Mouse (Mus musculus): ENCODE measurements around the gene Acsm3. TPM values are rescaled to one million over a fixed set of nuclear protein-coding genes. Genes with fewer than 3 reads are reported as not detected.
"Not testable (repeated sequence)": the region's sequence is repeated elsewhere in the genome, so short reads cannot be mapped to it uniquely, and the experiment has no call there.

The Acsm3 gene
- total RNA-seq (2021) = not detected
- long read RNA-seq, experiment 1 = 0 reads
- long read RNA-seq, experiment 2 = 0 reads

DNA sequence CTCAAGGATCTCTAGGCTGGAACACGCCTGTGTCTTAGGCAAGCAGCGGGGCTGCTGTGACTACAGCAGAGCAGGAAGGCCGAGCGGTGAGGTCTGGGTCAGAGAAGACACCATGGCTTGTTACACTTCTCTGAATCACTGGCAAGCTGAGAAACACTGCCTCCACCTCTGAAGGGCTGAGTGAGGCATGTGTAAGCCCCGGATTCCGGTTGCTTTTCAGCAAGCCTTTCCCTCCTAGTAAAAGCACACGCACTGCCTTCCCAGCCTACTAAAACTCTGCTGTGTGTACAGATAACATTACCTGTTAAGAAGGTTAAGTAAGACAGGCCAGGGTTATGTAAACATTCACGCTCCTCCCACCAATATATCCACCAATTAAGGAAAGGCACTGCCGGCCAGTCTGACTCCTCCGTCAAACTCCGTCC is at the start of gene Acsm3:
Gene Acsm3 (plus strand): TSS at position 397 of the 425 bp plus-strand sequence.
- DNase-seq (ENCODE audit: extremely low spot score in 1 of 2, low spot score in 2 of 2) = no peak
- intact Hi-C loops (cut with DNase I) = no loop called here
- Histone ChIP-seq H3K27ac (no peak within 1 kb of the TSS), H3K4me3 (no peak within 1 kb of the TSS)
- TF ChIP-seq CTCF (IDR thresholded peaks at IDR 0.05) = no peak

DNA sequence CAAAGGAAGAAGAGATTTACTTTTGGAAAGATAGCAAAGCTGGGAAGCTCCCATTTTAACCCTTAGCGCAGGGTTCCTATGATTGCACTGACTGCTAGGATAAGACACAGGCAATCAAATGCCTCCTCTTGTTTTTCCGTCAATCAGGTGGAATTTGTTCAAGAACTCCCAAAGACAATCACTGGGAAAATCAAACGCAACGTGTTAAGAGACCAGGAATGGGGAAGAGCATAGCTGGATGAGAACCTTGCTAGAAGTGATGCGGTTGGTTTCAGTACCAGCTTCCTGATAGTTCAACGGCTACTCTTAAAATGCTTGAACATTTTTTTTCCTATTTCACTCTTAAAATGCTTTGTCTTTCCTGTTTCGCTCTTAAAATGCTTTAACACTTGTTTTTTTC is 46.6 kb upstream of the Acsm3 start:
- H3K27ac ChIP-seq = no peak overlapping the region
- H3K4me3 ChIP-seq = no peak overlapping the region
- TF ChIP-seq CTCF (IDR thresholded peaks at IDR 0.05) = no peak
- DNase-seq (ENCODE audit: extremely low spot score in 1 of 2, low spot score in 2 of 2) = no peak
- intact Hi-C loops (cut with DNase I) = no loop called here

- intact Hi-C loops (cut with DNase I) = loop anchor here (5.0 kb wide), 2 partner anchors 72 to 177 kb away; partner anchors contain the start of genes Dcun1d3, Eri2, Lyrm1 and Rexo5
- DNase-seq (ENCODE audit: extremely low spot score in 1 of 2, low spot score in 2 of 2) = peak; percentile 95 to 98
- Histone ChIP-seq H3K27ac (peak within 1 kb of the TSS; percentile 90), H3K4me3 (peak within 1 kb of the TSS; percentile 95)
- TF ChIP-seq CTCF (IDR thresholded peaks at IDR 0.05) = peak; percentile 69
Observed at GRCm38 (mm10) chr7:119720253-119720946, 40.3 kb upstream of the Acsm3 start, which contains the start of gene Thumpd1. Gene Thumpd1 (minus strand): TSS chr7:119720798.

GRCm38 (mm10) chr7:119720947-119721310 is 39.8 kb upstream of the Acsm3 start:
- no peak for TF ChIP-seq CTCF (IDR thresholded peaks at IDR 0.05)
- DNase-seq (ENCODE audit: extremely low spot score in 1 of 2, low spot score in 2 of 2) = no peak
- Histone ChIP-seq H3K27ac (peak overlapping the region; percentile 90), H3K4me3 (peak overlapping the region; percentile 95)
- intact Hi-C loops (cut with DNase I) = loop anchor here (5.0 kb wide), 2 partner anchors 71 to 176 kb away; partner anchors contain the start of genes Dcun1d3, Eri2, Lyrm1 and Rexo5

DNA sequence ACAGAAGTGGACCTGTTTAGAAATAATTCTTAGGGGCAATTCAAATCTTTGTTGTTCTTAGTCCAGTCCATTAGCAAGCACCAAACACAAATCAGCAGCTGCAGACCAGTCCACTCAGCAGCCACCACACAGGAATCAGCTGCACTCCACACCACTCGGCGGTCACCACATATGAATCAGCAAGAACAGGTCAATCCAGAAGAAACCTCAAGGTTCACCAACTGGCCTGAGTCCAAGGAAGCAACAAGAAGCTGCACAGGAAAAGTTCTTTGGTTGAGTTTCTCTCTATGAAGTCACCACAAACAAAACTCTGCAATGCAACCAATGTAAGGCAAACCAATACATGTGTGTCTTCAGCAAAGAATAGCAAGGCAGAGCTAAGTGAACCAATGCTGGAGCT is 33.1 kb upstream of the Acsm3 start:
- Histone ChIP-seq H3K4me3 (no peak overlapping the region), H3K27ac (peak overlapping the region; percentile 21; the same call in 1 of the 2 replicates)
- intact Hi-C loops (cut with DNase I) = no loop called here
- no peak for TF ChIP-seq CTCF (IDR thresholded peaks at IDR 0.05)
- no peak for DNase-seq (ENCODE audit: extremely low spot score in 1 of 2, low spot score in 2 of 2)

DNA sequence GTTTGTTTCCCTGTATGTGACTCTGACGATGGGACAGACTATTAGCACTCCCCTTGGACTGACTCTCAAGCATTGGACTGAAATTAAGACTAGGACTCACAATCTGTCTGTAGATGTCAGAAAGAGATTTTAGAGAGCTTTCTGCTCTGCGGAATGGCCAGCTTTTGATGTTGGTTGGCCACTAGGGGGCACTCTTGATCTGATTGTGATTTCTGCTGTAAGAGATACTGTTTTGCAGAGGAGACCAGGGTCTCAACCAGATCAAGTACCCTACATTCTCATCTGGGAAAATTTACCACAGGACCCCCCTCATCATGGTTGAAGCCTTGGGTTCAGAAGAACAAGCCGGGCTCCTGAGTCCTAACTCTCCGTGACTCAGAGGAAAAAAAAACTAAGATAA is 29.5 kb upstream of the Acsm3 start:
- intact Hi-C loops (cut with DNase I); H3K4me3 ChIP-seq; DNase-seq (ENCODE audit: extremely low spot score in 1 of 2, low spot score in 2 of 2): not testable (repeated sequence)
- H3K27ac ChIP-seq = peak overlapping the region; percentile 50; the same call in 1 of the 2 replicates
- peak; percentile 25 for TF ChIP-seq CTCF (IDR thresholded peaks at IDR 0.05)

- no peak overlapping the region for H3K4me3 ChIP-seq
- no peak for DNase-seq (ENCODE audit: extremely low spot score in 1 of 2, low spot score in 2 of 2)
- TF ChIP-seq CTCF (IDR thresholded peaks at IDR 0.05) = no peak
- intact Hi-C loops (cut with DNase I) = no loop called here
- no peak overlapping the region for H3K27ac ChIP-seq
Observed at GRCm38 (mm10) chr7:119738877-119739276, 21.8 kb upstream of the Acsm3 start.

DNA sequence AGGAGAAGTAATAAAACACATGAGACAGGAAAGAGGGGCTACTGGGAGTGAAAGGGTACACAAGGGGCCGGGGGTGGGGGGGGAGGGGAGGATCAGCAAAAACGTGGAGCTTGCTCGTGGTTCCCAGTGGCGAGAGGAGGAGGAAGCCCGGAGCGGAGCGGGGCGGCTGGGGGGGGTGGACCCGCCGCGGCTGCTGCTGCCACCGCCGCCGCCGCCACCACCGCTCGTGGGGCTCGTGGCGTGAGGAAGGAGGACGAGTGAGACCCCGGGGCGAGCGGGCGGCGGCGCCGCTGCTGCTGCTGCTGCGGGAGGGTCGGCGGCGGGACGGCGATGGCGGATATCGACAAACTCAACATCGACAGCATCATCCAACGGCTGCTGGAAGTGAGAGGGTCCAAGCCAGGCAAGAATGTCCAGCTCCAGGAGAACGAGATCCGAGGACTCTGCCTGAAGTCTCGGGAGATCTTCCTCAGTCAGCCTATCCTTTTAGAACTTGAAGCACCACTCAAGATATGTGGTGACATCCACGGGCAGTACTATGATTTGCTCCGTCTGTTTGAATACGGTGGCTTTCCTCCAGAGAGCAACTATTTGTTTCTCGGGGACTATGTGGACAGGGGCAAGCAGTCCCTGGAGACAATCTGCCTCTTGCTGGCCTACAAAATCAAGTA is 20.8 kb upstream of the Acsm3 start:
- H3K4me3 ChIP-seq = peak overlapping the region; percentile 30
- H3K27ac ChIP-seq; intact Hi-C loops (cut with DNase I); DNase-seq (ENCODE audit: extremely low spot score in 1 of 2, low spot score in 2 of 2): not testable (repeated sequence)

DNA sequence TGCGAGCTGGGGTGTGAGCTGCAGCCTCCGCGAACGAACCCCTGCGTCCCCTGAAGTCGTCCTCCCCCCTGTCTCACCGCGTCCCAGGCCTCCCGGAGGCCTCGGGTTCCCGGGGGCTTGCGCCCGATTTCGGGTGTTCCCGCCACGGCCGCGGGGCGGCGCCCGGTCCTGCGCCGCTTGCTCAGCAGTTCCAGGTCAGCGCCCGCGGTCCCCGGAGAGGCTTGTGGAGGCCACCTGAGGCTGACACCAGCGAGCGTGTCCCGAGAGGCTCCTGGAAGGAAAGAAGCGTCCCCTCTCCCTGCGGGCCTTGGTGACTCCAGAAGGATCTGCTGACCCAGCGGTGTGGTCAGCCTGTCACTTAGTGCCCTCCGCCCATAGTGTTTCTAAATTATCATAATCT is 16.4 kb upstream of the Acsm3 start:
- no peak overlapping the region for H3K27ac ChIP-seq
- TF ChIP-seq CTCF (IDR thresholded peaks at IDR 0.05) = peak; percentile 10; the same call in 1 of the 2 replicates
- no peak for DNase-seq (ENCODE audit: extremely low spot score in 1 of 2, low spot score in 2 of 2)
- intact Hi-C loops (cut with DNase I) = no loop called here
- H3K4me3 ChIP-seq = no peak overlapping the region

GRCm38 (mm10) chr7:119745869-119746268 is 14.9 kb upstream of the Acsm3 start:
- H3K4me3 ChIP-seq = no peak overlapping the region
- DNase-seq (ENCODE audit: extremely low spot score in 1 of 2, low spot score in 2 of 2) = no peak
- TF ChIP-seq CTCF (IDR thresholded peaks at IDR 0.05) = no peak
- H3K27ac ChIP-seq = no peak overlapping the region
- intact Hi-C loops (cut with DNase I) = no loop called here

GRCm38 (mm10) chr7:119748761-119749160 is 12.0 kb upstream of the Acsm3 start:
- H3K4me3 ChIP-seq = no peak overlapping the region
- intact Hi-C loops (cut with DNase I) = no loop called here
- DNase-seq (ENCODE audit: extremely low spot score in 1 of 2, low spot score in 2 of 2) = no peak
- TF ChIP-seq CTCF (IDR thresholded peaks at IDR 0.05) = no peak
- H3K27ac ChIP-seq = no peak overlapping the region

DNA sequence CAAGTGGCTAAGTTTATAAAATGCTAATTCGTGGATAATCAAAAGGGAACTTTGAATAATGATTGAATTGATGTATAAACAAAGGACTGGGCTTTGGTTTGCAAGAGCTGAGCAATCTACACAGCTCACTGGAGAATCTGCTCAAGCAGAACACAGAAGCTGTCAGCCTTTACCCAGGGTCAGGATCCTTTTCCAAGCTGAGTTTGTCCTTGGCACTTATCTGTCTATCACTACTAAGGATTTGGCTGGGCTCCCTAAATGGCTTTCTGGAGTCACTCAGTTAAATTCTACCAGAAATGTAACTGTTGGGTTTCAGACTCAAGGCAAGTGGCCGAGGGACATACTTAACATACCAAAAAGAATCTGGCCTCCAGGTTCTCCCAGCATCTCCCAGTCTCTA is 10.8 kb upstream of the Acsm3 start:
- no peak for TF ChIP-seq CTCF (IDR thresholded peaks at IDR 0.05)
- Histone ChIP-seq H3K27ac (no peak overlapping the region), H3K4me3 (no peak overlapping the region)
- intact Hi-C loops (cut with DNase I) = no loop called here
- no peak for DNase-seq (ENCODE audit: extremely low spot score in 1 of 2, low spot score in 2 of 2)

All from left cerebral cortex, adult 2 months (tissue).